9 mouse cellular contexts compared by ENCODE assay signal in genomic region chr4:131916425-131916824, GRCm38 (mm10). TPM values are rescaled to one million over a fixed set of nuclear protein-coding genes. Genes with fewer than 3 reads are reported as not detected.
DNase-seq lines count a peak whose midpoint lies in the region; ATAC-seq and TF ChIP-seq lines count a peak whose summit lies in the region.
"Had no signal": no experiment of that assay in that cellular context is flagged by ENCODE, and none has a peak within 500 bp of the region (broad histone marks: within the 10 kb centered on the region; RNA-seq: fewer than 3 reads in every experiment).

No protein-coding gene starts in this region.

- in situ Hi-C loops in Patski (cut with MboI; ENCODE audit: low pct_unique_long_range_greater_than_20kb), result no loop called here

- POLR2A ChIA-PET in Patski (lab: Charles Lee), result no interaction called here

- H3K4me3 ChIP-seq in kidney, postnatal 0 days (replicated peaks; ENCODE audit: low read depth, low read length), result no peak overlapping the region
- H3K4me3 ChIP-seq in liver, adult 2 months (ENCODE audit: insufficient read depth, low read depth, low read length), result no peak overlapping the region
- no peak overlapping the region for H3K4me3 ChIP-seq in neural tube, embryonic 12.5 days
- H3K4me3 ChIP-seq: embryonic facial prominence, embryonic 15.5 days had no signal

- no peak for TF ChIP-seq CTCF in Patski (IDR thresholded peaks at IDR 0.05)
- TF ChIP-seq CTCF in kidney, postnatal 0 days (IDR thresholded peaks at IDR 0.05; ENCODE audit: low read depth), result peak; percentile 93
- peak; percentile 93 for TF ChIP-seq CTCF in liver, adult 2 months (IDR thresholded peaks at IDR 0.05; ENCODE audit: low read depth, low read length)

- no peaks in the 10 kb centered on the region for H3K36me3 ChIP-seq in kidney, postnatal 0 days (ENCODE audit: insufficient read depth, low read length)
- no peaks in the 10 kb centered on the region for H3K36me3 ChIP-seq in liver, adult 2 months (ENCODE audit: control insufficient read depth, insufficient read depth, low read length)
- no peaks in the 10 kb centered on the region for H3K36me3 ChIP-seq in neural tube, embryonic 12.5 days
- H3K36me3 ChIP-seq: embryonic facial prominence, embryonic 15.5 days had no signal

- H3K9me3 ChIP-seq in kidney, postnatal 0 days (replicated peaks; ENCODE audit: low read length), result no peaks in the 10 kb centered on the region
- H3K9me3 ChIP-seq in neural tube, embryonic 12.5 days, result no peaks in the 10 kb centered on the region
- H3K9me3 ChIP-seq: embryonic facial prominence, embryonic 15.5 days had no signal

- peak; percentile 66 for DNase-seq in 3134 (ENCODE audit: extremely low read depth, insufficient read length, low spot score)
- DNase-seq in Patski (ENCODE audit: low read depth, low spot score), result no peak
- DNase-seq in gastrocnemius, postnatal 4 days (ENCODE audit: low spot score in 2 of 2), result peak; percentile 64 to 74
- DNase-seq in kidney, postnatal 0 days (ENCODE audit: low spot score), result peak; percentile 82
- peak; percentile 68 for DNase-seq in liver, adult 2 months (ENCODE audit: extremely low read depth, low read depth, low spot score)
- peak; percentile 67 for DNase-seq in thymus, postnatal 0 days (ENCODE audit: low spot score)

- WGBS in kidney, postnatal 0 days, result 12% methylated on average over 15 of the region's 15 CpGs
- 6% methylated on average over 15 of the region's 15 CpGs for WGBS in liver, adult 2 months
- 5% methylated on average over 15 of the region's 15 CpGs for WGBS in neural tube, embryonic 12.5 days

- CTCF ChIA-PET in Patski (lab: Charles Lee), result interaction anchor here (2.6 to 2.8 kb wide), 2 partner anchors 11 to 163 kb away, joined by 9 to 16 read pairs; no protein-coding TSS in a partner anchor

- no peak for TF ChIP-seq POLR2A in liver, adult 2 months (IDR thresholded peaks at IDR 0.05; ENCODE audit: extremely low read depth, insufficient read depth, low read length)

- ATAC-seq in Patski, result peak; percentile 56
- ATAC-seq in common myeloid progenitor, adult 5-6 weeks (replicated peaks; ENCODE audit: low read depth, poor library complexity, severe bottlenecking), result peak; percentile 73
- ATAC-seq in kidney, postnatal 0 days (replicated peaks; ENCODE audit: low FRiP score, low read depth), result peak; percentile 18; the same call in 1 of the 2 replicates
- ATAC-seq in neural tube, embryonic 12.5 days (ENCODE audit: low FRiP score, low read depth), result 0 out of 2 replicates have a peak, but pooled peaks have one; percentile 19

- H3K27ac ChIP-seq in kidney, postnatal 0 days, result no peak overlapping the region
- no peak overlapping the region for H3K27ac ChIP-seq in liver, adult 2 months (replicated peaks; ENCODE audit: insufficient read depth, low read depth, low read length)
- no peak overlapping the region for H3K27ac ChIP-seq in neural tube, embryonic 12.5 days
- H3K27ac ChIP-seq: embryonic facial prominence, embryonic 15.5 days had no signal

- H3K27me3 ChIP-seq in Patski, result no peaks in the 10 kb centered on the region
- 0 out of 2 replicates have a peak, but pooled peaks cover 4% of the 10 kb centered on the region for H3K27me3 ChIP-seq in kidney, postnatal 0 days (ENCODE audit: insufficient read depth, low read length)
- H3K27me3 ChIP-seq in liver, adult 2 months (ENCODE audit: control insufficient read depth, insufficient read depth, low read length), result no peaks in the 10 kb centered on the region
- peaks cover 78% of the 10 kb centered on the region for H3K27me3 ChIP-seq in neural tube, embryonic 12.5 days (replicated peaks)

- peaks cover 36% of the 10 kb centered on the region for H3K4me1 ChIP-seq in kidney, postnatal 0 days (replicated peaks; ENCODE audit: insufficient read depth, low read length)
- H3K4me1 ChIP-seq in liver, adult 2 months (ENCODE audit: control insufficient read depth, insufficient read depth, low read length), result peaks cover 12% of the 10 kb centered on the region
- peaks cover 54% of the 10 kb centered on the region for H3K4me1 ChIP-seq in neural tube, embryonic 12.5 days

- H3K4me2 ChIP-seq in kidney, postnatal 0 days (ENCODE audit: low read length), result no peak overlapping the region
- H3K4me2 ChIP-seq in neural tube, embryonic 12.5 days (replicated peaks), result peak overlapping the region; percentile 59

- no peak overlapping the region for H3K9ac ChIP-seq in kidney, postnatal 0 days (ENCODE audit: low read depth, low read length)
- H3K9ac ChIP-seq in liver, adult 2 months (ENCODE audit: low read depth, low read length), result no peak overlapping the region
- H3K9ac ChIP-seq in neural tube, embryonic 12.5 days, result no peak overlapping the region
- H3K9ac ChIP-seq: embryonic facial prominence, embryonic 15.5 days had no signal

- no peaks in the 10 kb centered on the region for H3K79me2 ChIP-seq in liver, adult 2 months (ENCODE audit: control insufficient read depth, insufficient read depth, low read length)

RNA-seq across cellular contexts. Expression of gene Tmem200b, which starts 5.1 kb away (rescaled TPM):
- not detected for polyA plus RNA-seq in Patski (2021)
- total RNA-seq in common myeloid progenitor, adult 5-6 weeks (2017), result not detected in 2 replicates
- total RNA-seq in gastrocnemius, postnatal 4 days (2021), result 10 to 100 TPM in 1 of 2 experiments, 1 to 10 TPM in 1; 9.9 to 10.4 TPM
- 2.7 and 3.9 TPM in 2 replicates for polyA plus RNA-seq in kidney, postnatal 0 days (2015; fragmentation: Nextera tagmentation; extraction: Ambion mirVana)
- total RNA-seq in liver, adult 2 months (2014; rRNA removed), result 1.7 and 2.4 TPM in 2 replicates
- 5.7 and 9.0 TPM in 2 replicates for polyA plus RNA-seq in liver, adult 2 months (2012; rRNA removed)
- polyA plus RNA-seq in neural tube, embryonic 12.5 days (2016; fragmentation: Nextera tagmentation; extraction: Ambion mirVana), result 0.79 and 0.82 TPM in 2 replicates
- 0.30 and 0.35 TPM in 2 replicates for polyA plus RNA-seq in thymus, postnatal 0 days (2015; fragmentation: Nextera tagmentation; extraction: Ambion mirVana)

RNA-seq across cellular contexts. Expression of gene Srsf4, which starts 43.0 kb away (rescaled TPM):
- 49.5 TPM for polyA plus RNA-seq in Patski (2021)
- total RNA-seq in common myeloid progenitor, adult 5-6 weeks (2017), result 103 and 108 TPM in 2 replicates
- 10 to 100 TPM; 64.3 to 69.4 TPM for total RNA-seq in gastrocnemius, postnatal 4 days (2021)
- polyA plus RNA-seq in kidney, postnatal 0 days (2015; fragmentation: Nextera tagmentation; extraction: Ambion mirVana), result 76.1 and 81.0 TPM in 2 replicates
- total RNA-seq in liver, adult 2 months (2014; rRNA removed), result 14.8 and 15.9 TPM in 2 replicates
- polyA plus RNA-seq in liver, adult 2 months (2012; rRNA removed), result 17.2 and 19.0 TPM in 2 replicates
- 145 and 150 TPM in 2 replicates for polyA plus RNA-seq in neural tube, embryonic 12.5 days (2016; fragmentation: Nextera tagmentation; extraction: Ambion mirVana)
- 119 and 123 TPM in 2 replicates for polyA plus RNA-seq in thymus, postnatal 0 days (2015; fragmentation: Nextera tagmentation; extraction: Ambion mirVana)

Comparison
In these comparisons a context has a peak if more than half of its experiments do, and no peak if none do; other contexts are left out.
1. ATAC-seq: peak in every context shown above with its lines; median percentile 73 in common myeloid progenitor, adult 5-6 weeks; 56 in Patski; 19 in neural tube, embryonic 12.5 days; 18 in kidney, postnatal 0 days.